Mouse (Mus musculus) forelimb bud, embryonic 11.5 days (tissue): ENCODE measurements around the gene Nipbl.

ENCODE experiments used
- DNase-seq: peaks from one replicate; pipeline ENCODE4 v3.0.0-alpha.2; 2012; ENCODE audit warnings: low read depth, low spot score

Gene Nipbl

GRCm38 (mm10) chr15:8420909-8421308 lies 23.4 kb downstream of the Nipbl start:
- DNase-seq = no peak

- DNase-seq = no peak
Measured at GRCm38 (mm10) chr15:8416500-8417138, 27.6 kb downstream of the Nipbl start.

GRCm38 (mm10) chr15:8413356-8413755 lies 30.9 kb downstream of the Nipbl start:
- DNase-seq = no peak

GRCm38 (mm10) chr15:8411873-8412272 lies 32.4 kb downstream of the Nipbl start:
- DNase-seq = no peak

GRCm38 (mm10) chr15:8411168-8411837 lies 33.0 kb downstream of the Nipbl start:
- DNase-seq = no peak

- no peak for DNase-seq
Measured at GRCm38 (mm10) chr15:8407082-8407481, 37.2 kb downstream of the Nipbl start.

GRCm38 (mm10) chr15:8406219-8406618 lies 38.0 kb downstream of the Nipbl start:
- DNase-seq = no peak

- DNase-seq = no peak
Measured at GRCm38 (mm10) chr15:8402591-8402990, 41.7 kb downstream of the Nipbl start.

- no peak for DNase-seq
Measured at GRCm38 (mm10) chr15:8401536-8401935, 42.7 kb downstream of the Nipbl start.

GRCm38 (mm10) chr15:8391764-8392163 lies 52.5 kb downstream of the Nipbl start:
- no peak for DNase-seq

- peak; percentile 19 for DNase-seq
Measured at GRCm38 (mm10) chr15:8382213-8382612, 62.0 kb downstream of the Nipbl start.

GRCm38 (mm10) chr15:8375657-8376056 lies 68.6 kb downstream of the Nipbl start:
- DNase-seq = no peak

GRCm38 (mm10) chr15:8374724-8375123 lies 69.5 kb downstream of the Nipbl start:
- DNase-seq = no peak

- DNase-seq = no peak
Measured at GRCm38 (mm10) chr15:8347104-8347773, 97.0 kb downstream of the Nipbl start.

- DNase-seq = no peak
Measured at GRCm38 (mm10) chr15:8340596-8340995, 103.7 kb downstream of the Nipbl start.

- no peak for DNase-seq
Measured at GRCm38 (mm10) chr15:8331547-8331946, 112.7 kb downstream of the Nipbl start.

GRCm38 (mm10) chr15:8325629-8326028 lies 118.6 kb downstream of the Nipbl start:
- no peak for DNase-seq

- DNase-seq = no peak
Measured at GRCm38 (mm10) chr15:8324833-8325232, 119.4 kb downstream of the Nipbl start.

GRCm38 (mm10) chr15:8324061-8324460 lies 120.2 kb downstream of the Nipbl start:
- DNase-seq = no peak

- no peak for DNase-seq
Measured at GRCm38 (mm10) chr15:8321491-8321890, 122.8 kb downstream of the Nipbl start.

GRCm38 (mm10) chr15:8319191-8319590 lies 125.1 kb downstream of the Nipbl start:
- DNase-seq = no peak

- no peak for DNase-seq
Measured at GRCm38 (mm10) chr15:8317381-8317780, 126.9 kb downstream of the Nipbl start.

GRCm38 (mm10) chr15:8305474-8305873 lies 138.8 kb downstream of the Nipbl start:
- DNase-seq = no peak
